Mouse (Mus musculus) testis, adult 2 months (tissue): ENCODE results near the gene Gm4763. TPM values are rescaled to one million over a fixed set of nuclear protein-coding genes. Genes with fewer than 3 reads are reported as not detected.
A peak's percentile ranks its signal among the peaks of the same experiment; 100 is the strongest.
"Not testable (repeated sequence)": the region's sequence is repeated elsewhere in the genome, so short reads cannot be mapped to it uniquely, and the experiment has no call there.

Experiments
- H3K27ac ChIP-seq: fragments of 200-500 bp; 2 replicates; pipeline ENCODE4 v1.5.1; 2012; ENCODE audit warnings: low read depth, low read length; ENCODE audit not compliant: control insufficient read depth, insufficient read depth
- H3K27me3 ChIP-seq: fragments of 200-500 bp; 2 replicates; pipeline ENCODE4 v1.6.1; 2012; ENCODE audit warnings: mild to moderate bottlenecking, low read length, moderate library complexity; ENCODE audit not compliant: control insufficient read depth, insufficient read depth
- H3K36me3 ChIP-seq: fragments of 200-500 bp; 2 replicates; pipeline ENCODE4 v1.6.1; 2012; ENCODE audit warnings: mild to moderate bottlenecking, low read length; ENCODE audit not compliant: control insufficient read depth, insufficient read depth
- H3K4me1 ChIP-seq: fragments of 200-500 bp; 2 replicates; pipeline ENCODE4 v1.6.1; 2012; ENCODE audit warnings: low read length; ENCODE audit not compliant: control insufficient read depth, insufficient read depth
- H3K4me3 ChIP-seq: fragments of 200-500 bp; 2 replicates; pipeline ENCODE4 v1.5.1; 2012; ENCODE audit warnings: low read depth, mild to moderate bottlenecking, low read length, moderate library complexity, mixed read lengths; ENCODE audit not compliant: control insufficient read depth
- CTCF ChIP-seq: fragments of 200-500 bp; IDR thresholded peaks from 2 replicates; pipeline ENCODE4 v1.5.1; 2012; ENCODE audit warnings: low read depth, mild to moderate bottlenecking, inconsistent platforms, low read length, moderate library complexity; ENCODE audit not compliant: control insufficient read depth, insufficient read depth, insufficient replicate concordance
- POLR2A ChIP-seq: fragments of 200-500 bp; IDR thresholded peaks from 2 replicates; pipeline ENCODE4 v1.6.1; 2012; ENCODE audit warnings: low read depth, mild to moderate bottlenecking, inconsistent platforms, low read length, moderate library complexity; ENCODE audit not compliant: control insufficient read depth
- polyA plus RNA-seq: library from polyadenylated mRNA; depleted of rRNA; stranded (reverse); fragments of >200 nt; gene quantifications from 2 replicates; pipeline ENCODE4 v1.2.3, GENCODE M21; 2012

The Gm4763 gene
- polyA plus RNA-seq, 1 experiment, result 81.2 TPM

DNA sequence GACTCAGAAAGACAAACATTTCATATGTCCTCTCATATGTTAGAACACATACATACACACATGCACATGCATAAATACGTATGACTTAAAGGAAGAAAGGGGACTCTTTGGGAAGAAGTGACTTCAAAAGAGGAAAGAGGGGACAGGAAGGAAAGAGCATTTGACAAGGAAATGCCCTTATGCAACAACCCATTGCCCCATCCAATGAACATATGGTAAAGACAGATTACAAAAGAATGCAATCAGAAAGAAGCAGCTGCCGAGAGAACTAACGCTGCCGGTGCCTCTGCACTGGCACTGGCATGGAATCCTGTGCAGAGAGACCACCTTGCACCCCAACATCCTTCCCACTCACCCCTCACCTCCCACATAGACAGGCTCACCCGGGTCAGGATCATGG, 26.8 kb upstream of the Gm4763 start:
- no peaks in the 10 kb centered on the region for H3K4me1 ChIP-seq
- no peak overlapping the region for H3K4me3 ChIP-seq
- no peak for TF ChIP-seq POLR2A
- TF ChIP-seq CTCF, result no peak
- no peaks in the 10 kb centered on the region for H3K36me3 ChIP-seq
- no peaks in the 10 kb centered on the region for H3K27me3 ChIP-seq
- H3K27ac ChIP-seq, result no peak overlapping the region

DNA sequence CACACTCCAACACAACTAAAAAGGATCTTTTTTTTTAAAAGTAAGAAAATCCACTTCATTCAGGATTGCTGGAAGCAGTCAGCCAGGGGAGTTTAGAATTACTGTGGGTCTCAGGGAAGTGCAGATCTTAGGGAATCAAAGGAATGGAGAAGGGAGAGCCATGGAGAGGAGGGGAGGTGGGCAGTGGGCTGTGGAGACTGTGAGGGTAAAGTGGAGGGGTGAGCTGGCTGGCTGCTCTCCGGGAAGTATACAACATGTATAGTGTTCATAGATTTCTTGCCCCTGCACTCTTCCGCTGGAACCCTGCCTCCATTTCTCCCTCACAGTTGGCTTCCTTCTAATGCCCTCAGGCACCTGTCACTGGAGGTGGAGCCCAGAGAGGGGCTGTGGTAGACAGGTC, 24.9 kb upstream of the Gm4763 start:
- Histone ChIP-seq H3K36me3 (no peaks in the 10 kb centered on the region), H3K4me3 (no peak overlapping the region), H3K4me1 (no peaks in the 10 kb centered on the region), H3K27ac (no peak overlapping the region), H3K27me3 (no peaks in the 10 kb centered on the region)
- TF ChIP-seq CTCF (no peak), POLR2A (no peak)

DNA sequence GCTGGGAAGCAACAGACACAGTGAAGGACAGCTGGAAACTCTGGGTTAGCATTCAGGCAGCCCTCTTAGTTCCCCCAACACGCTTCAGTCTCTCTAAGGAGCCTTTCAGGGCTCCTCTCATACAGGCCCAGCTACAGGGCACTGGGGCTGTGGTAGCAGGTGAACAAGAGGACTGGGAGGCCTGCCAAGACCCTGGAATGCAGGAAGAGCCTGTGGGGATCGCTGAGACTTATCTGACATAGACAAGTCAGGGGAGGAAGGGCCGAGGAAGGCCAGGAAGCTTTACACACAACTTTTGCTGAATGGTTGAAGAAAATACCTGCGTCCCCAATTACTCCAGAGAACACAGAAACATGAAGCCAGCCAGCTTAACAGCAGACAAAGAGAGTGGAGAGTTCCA, 24.0 kb upstream of the Gm4763 start:
- no peaks in the 10 kb centered on the region for H3K4me1 ChIP-seq
- TF ChIP-seq POLR2A (no peak), CTCF (no peak)
- no peak overlapping the region for H3K4me3 ChIP-seq
- H3K27ac ChIP-seq, result no peak overlapping the region
- no peaks in the 10 kb centered on the region for H3K36me3 ChIP-seq
- H3K27me3 ChIP-seq, result no peaks in the 10 kb centered on the region

- TF ChIP-seq POLR2A (no peak), CTCF (no peak)
- Histone ChIP-seq H3K27me3 (no peaks in the 10 kb centered on the region), H3K4me3 (no peak overlapping the region; the same call in 1 of the 2 replicates), H3K27ac (no peak overlapping the region), H3K4me1 (peaks cover 8% of the 10 kb centered on the region), H3K36me3 (no peaks in the 10 kb centered on the region)
Observed at GRCm38 (mm10) chr7:24735970-24736670, 9.4 kb upstream of the Gm4763 start.

GRCm38 (mm10) chr7:24715039-24715438, 11.7 kb downstream of the Gm4763 start:
- TF ChIP-seq POLR2A (no peak), CTCF (no peak)
- H3K27ac ChIP-seq, result no peak overlapping the region
- no peaks in the 10 kb centered on the region for H3K4me1 ChIP-seq
- no peak overlapping the region for H3K4me3 ChIP-seq
- no peaks in the 10 kb centered on the region for H3K27me3 ChIP-seq
- no peaks in the 10 kb centered on the region for H3K36me3 ChIP-seq

GRCm38 (mm10) chr7:24708832-24709292, 17.8 kb downstream of the Gm4763 start, which contains the start of gene BC049730:
Gene BC049730, plus strand, starts transcription at chr7:24709242.
- H3K27ac ChIP-seq, result peak within 1 kb of the TSS; percentile 92
- H3K27me3 ChIP-seq, result no peaks in the 10 kb centered on the region
- peak within 1 kb of the TSS; percentile 90 for H3K4me3 ChIP-seq
- peaks cover 6% of the 10 kb centered on the region for H3K4me1 ChIP-seq
- peak; percentile 96; the same call in 1 of the 2 replicates for TF ChIP-seq POLR2A
- no peak for TF ChIP-seq CTCF
- H3K36me3 ChIP-seq, result no peaks in the 10 kb centered on the region

- not testable (repeated sequence) for H3K36me3 ChIP-seq, H3K27me3 ChIP-seq, H3K27ac ChIP-seq, H3K4me3 ChIP-seq, H3K4me1 ChIP-seq
Observed at GRCm38 (mm10) chr7:24702841-24703240, 23.9 kb downstream of the Gm4763 start.

DNA sequence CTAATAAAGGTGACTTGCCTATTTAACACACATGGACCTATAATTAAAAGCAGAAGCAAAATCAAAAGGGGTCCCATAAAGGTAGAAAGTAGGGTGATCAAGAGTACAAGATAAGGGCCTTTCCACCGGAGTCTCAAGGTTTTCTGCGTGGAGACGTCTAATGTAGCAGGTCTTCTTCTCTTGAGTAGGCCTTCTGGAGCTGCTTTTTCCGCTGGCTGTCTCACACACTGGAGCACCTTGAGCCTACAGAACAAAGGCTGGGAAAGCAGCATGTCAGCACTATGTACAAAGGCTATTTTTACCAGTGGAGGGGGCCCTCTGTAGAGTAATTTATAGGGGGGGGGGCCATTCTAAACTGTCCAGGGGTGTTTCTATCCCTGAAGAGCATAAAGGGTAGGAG, 28.8 kb downstream of the Gm4763 start:
- not testable (repeated sequence) for H3K36me3 ChIP-seq, H3K4me1 ChIP-seq, H3K4me3 ChIP-seq, H3K27me3 ChIP-seq, H3K27ac ChIP-seq

- H3K4me1 ChIP-seq, H3K4me3 ChIP-seq, H3K27ac ChIP-seq, H3K27me3 ChIP-seq, H3K36me3 ChIP-seq: not testable (repeated sequence)
Observed at GRCm38 (mm10) chr7:24692693-24693092, 34.0 kb downstream of the Gm4763 start.
